Mouse (Mus musculus): Measurements from ENCODE around the gene Nrros.
A peak's percentile ranks its signal among the peaks of the same experiment; 100 is the strongest.

Gene Nrros

DNA sequence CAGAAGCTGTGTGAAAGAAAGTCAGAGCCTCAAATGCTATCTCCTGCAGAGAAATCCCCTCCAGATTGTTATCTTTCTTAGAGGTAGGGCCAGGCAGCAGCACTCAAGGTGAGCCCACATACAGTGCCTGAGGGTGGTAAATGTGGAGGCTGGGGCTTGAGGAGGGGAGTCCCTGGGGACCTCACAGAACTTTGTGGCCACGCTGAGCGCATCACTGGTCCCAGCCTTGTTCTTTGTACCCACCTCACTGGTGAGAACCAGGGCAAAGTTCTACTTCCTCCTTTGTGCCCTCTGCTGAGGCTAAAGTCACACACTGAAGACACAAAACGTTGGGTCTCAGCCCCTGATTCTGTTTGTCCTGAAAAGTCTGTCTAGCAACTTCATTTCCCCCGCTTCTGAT lies 2.0 kb downstream of the Nrros start:
- DNase-seq (ENCODE audit: low spot score in 2 of 2): no peak

GRCm38 (mm10) chr16:32160742-32161323 lies 4.6 kb downstream of the Nrros start:
- no peak for DNase-seq (ENCODE audit: low spot score in 2 of 2)

DNA sequence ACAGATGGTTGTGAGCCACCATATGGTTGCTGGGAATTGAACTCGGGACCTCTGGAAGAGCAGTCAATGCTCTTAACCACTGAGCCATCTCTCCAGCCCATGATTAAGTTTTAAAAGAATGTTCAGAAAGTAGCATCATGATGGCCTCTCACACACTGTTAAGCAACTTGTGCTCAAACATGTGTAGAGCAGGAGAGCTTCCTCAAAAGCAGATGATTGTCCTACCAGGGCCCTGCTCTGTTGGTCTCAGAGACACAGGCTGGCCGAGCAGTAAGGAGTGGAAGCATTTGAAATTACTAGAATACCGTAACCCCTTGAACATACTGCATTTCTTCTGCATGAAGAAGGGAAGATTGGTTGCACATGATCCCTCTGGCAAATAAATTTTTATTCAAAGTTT lies 6.4 kb downstream of the Nrros start:
- DNase-seq (ENCODE audit: low spot score in 2 of 2): no peak

- no peak for DNase-seq (ENCODE audit: low spot score in 2 of 2)
These were observed 8.0 kb downstream of the Nrros start for GRCm38 (mm10) chr16:32157369-32157768.

- DNase-seq (ENCODE audit: low spot score in 2 of 2): no peak
These were observed 8.7 kb downstream of the Nrros start for GRCm38 (mm10) chr16:32156719-32157118.

- DNase-seq (ENCODE audit: low spot score in 2 of 2): peak; percentile 86 to 91
These were observed 11.0 kb downstream of the Nrros start for GRCm38 (mm10) chr16:32154437-32154836.

DNA sequence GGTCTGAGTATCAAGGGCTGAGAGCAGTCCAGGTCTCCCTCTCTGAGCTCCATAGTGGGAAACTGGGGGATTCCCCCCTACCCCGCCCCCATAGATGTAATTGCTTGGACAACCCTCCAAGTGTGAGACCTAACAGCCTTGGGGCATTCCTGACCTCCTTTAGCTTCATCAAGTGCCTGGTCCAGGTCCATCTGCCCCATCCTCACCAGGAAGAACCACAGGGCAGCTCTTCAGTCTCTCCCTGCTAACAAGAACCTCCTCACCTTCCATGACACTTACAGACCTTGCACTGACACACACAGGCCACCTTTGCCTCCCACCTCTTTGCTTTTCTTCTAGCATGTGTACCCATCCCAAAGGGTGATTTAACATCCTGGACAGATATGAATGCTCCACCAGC lies 11.4 kb downstream of the Nrros start:
- DNase-seq (ENCODE audit: low spot score in 2 of 2): no peak

- DNase-seq (ENCODE audit: low spot score in 2 of 2): no peak
These were observed 17.7 kb downstream of the Nrros start for GRCm38 (mm10) chr16:32147589-32148207.

GRCm38 (mm10) chr16:32144592-32144991 lies 20.8 kb downstream of the Nrros start:
- DNase-seq (ENCODE audit: low spot score in 2 of 2): no peak

- DNase-seq (ENCODE audit: low spot score in 2 of 2): no peak
These were observed 21.6 kb downstream of the Nrros start for GRCm38 (mm10) chr16:32143766-32144165.

GRCm38 (mm10) chr16:32138954-32139353 lies 26.4 kb downstream of the Nrros start:
- no peak for DNase-seq (ENCODE audit: low spot score in 2 of 2)

DNA sequence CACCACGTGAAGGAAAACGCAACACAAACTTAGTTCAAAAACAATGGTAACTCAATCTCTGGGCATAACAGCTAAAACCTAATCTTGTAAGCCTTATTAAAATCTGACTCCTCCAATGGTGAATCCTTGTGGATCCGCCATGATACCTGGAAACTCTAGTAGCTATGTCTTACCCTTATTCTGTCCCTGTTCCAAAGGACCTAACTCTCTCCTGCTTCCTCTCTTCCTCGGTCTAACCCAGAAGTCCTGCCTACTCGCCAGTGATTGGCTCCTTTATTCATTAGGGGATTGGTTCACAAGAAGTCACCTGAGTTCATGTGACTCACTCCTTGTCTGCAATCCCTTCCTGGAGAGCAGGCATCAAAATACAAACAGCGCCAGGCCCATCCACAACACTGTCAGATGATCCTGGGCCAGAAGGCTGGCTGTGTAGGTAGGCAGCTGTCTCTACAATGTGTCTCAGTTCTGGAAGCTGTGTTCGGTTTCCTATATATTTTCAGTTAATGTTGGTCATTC lies 29.5 kb downstream of the Nrros start:
- no peak for DNase-seq (ENCODE audit: low spot score in 2 of 2)

- no peak for DNase-seq (ENCODE audit: low spot score in 2 of 2)
These were observed 32.2 kb downstream of the Nrros start for GRCm38 (mm10) chr16:32133148-32133547.

GRCm38 (mm10) chr16:32130190-32130826 lies 35.1 kb downstream of the Nrros start:
- DNase-seq (ENCODE audit: low spot score in 2 of 2): peak in 1 of 2 experiments; percentile 35

DNA sequence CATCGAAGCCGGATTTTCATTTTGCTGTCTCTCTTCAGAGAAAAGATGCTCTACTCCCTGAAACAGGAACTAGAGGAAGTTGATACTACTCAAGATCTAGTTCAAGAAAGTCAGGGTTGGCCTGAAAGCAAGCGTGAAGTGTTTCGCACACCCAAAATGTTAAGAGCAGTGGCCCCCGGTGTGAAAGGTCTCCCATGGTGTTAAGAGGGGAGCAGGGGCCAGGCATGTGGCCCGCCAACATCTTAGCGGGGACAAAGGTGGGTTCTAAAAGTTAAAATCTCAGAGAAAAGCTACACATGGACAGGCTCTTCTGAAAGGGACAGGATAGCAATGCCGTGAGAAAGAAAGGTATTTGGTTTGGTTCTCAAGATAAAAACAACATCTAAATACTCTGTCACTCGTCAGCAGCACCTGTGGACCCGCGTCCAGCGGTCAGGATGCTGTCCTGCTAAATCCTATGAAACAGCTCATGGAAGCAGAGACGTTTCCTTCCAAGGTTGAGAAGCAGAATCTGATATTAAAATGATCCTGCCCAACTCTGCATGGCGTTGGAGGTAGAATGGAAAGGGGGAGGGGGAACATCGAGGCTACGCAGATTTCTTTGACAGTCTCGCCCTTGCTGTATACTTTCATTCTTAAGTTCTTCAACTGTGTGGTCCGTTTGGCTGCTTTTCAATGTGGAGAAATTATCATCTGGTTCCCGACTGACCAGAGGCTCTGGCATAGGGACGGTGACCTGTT lies 35.8 kb downstream of the Nrros start:
- DNase-seq (ENCODE audit: low spot score in 2 of 2): no peak

- no peak for DNase-seq (ENCODE audit: low spot score in 2 of 2)
These were observed 38.3 kb downstream of the Nrros start for GRCm38 (mm10) chr16:32127046-32127445.

GRCm38 (mm10) chr16:32125364-32125763 lies 40.0 kb downstream of the Nrros start:
- no peak for DNase-seq (ENCODE audit: low spot score in 2 of 2)

- no peak for DNase-seq (ENCODE audit: low spot score in 2 of 2)
These were observed 40.7 kb downstream of the Nrros start for GRCm38 (mm10) chr16:32124444-32125335.

GRCm38 (mm10) chr16:32124020-32124419 lies 41.4 kb downstream of the Nrros start:
- no peak for DNase-seq (ENCODE audit: low spot score in 2 of 2)

- no peak for DNase-seq (ENCODE audit: low spot score in 2 of 2)
These were observed 44.9 kb downstream of the Nrros start for GRCm38 (mm10) chr16:32120454-32120853.

DNA sequence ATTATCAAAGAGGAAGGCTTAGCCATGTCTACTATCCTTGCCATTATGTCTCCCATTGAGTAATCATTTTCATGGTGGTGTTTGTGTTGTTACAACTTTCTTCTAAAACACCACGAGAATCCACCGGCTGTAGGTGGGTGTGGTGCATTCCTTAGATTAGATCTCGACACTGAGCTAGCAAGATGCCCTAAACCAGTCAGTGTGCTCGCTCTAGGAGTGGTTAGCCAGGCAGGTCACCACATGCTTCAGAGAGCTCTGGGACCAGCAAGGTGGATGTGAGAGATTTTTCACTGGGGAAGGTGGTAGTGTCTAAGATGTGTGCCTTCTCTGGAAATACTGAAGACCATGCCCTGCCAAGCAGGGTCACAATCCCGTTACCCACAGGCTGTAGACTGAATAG lies 49.2 kb downstream of the Nrros start:
- no peak for DNase-seq (ENCODE audit: low spot score in 2 of 2)
